Mouse (Mus musculus): ENCODE measurements at regions not wholly inside any gene's neighbourhood (a gene's known extent, or its start where the extent isn't known, plus 50 kb on each side); places are given as distances from the start of the nearest gene placed in this dataset.
"Not testable (repeated sequence)": the region's sequence is repeated elsewhere in the genome, so short reads cannot be mapped to it uniquely, and the experiment has no call there.

GRCm38 (mm10) chr13:52295847-52296246 is 235.2 kb downstream of the Diras2 start:
- Histone ChIP-seq H3K4me1 (replicated peaks; ENCODE audit: control insufficient read depth, insufficient read depth) (no peaks in the 10 kb centered on the region), H3K27ac (replicated peaks) (no peak overlapping the region), H3K36me3 (ENCODE audit: control insufficient read depth, insufficient read depth, low read length) (no peaks in the 10 kb centered on the region), H3K4me2 (replicated peaks; ENCODE audit: low read depth) (no peak overlapping the region), H3K4me3 (ENCODE audit: low read depth, low read length) (no peak overlapping the region), H3K9ac (ENCODE audit: low read length) (no peak overlapping the region), H3K27me3 (ENCODE audit: control insufficient read depth, insufficient read depth, low read length) (no peaks in the 10 kb centered on the region), H3K9me3 (ENCODE audit: control insufficient read depth, low read length) (no peaks in the 10 kb centered on the region)
- WGBS, result 93% methylated on average over 15 of the region's 15 CpGs
- TF ChIP-seq EP300 (optimal IDR thresholded peaks at IDR 0.05), result no peak
- no peak for TF ChIP-seq CTCF (IDR thresholded peaks at IDR 0.05; ENCODE audit: low read depth)
- ATAC-seq (ENCODE audit: low FRiP score, low TSS enrichment) (no peak), DNase-seq (ENCODE audit: low spot score) (no peak)

GRCm38 (mm10) chr13:52296541-52297276 is 234.4 kb downstream of the Diras2 start:
- Histone ChIP-seq H3K4me1 (replicated peaks; ENCODE audit: control insufficient read depth, insufficient read depth) (no peaks in the 10 kb centered on the region), H3K4me2 (replicated peaks; ENCODE audit: low read depth) (no peak overlapping the region), H3K27me3 (ENCODE audit: control insufficient read depth, insufficient read depth, low read length) (no peaks in the 10 kb centered on the region), H3K9ac (ENCODE audit: low read length) (no peak overlapping the region), H3K36me3 (ENCODE audit: control insufficient read depth, insufficient read depth, low read length) (no peaks in the 10 kb centered on the region), H3K27ac (replicated peaks) (no peak overlapping the region), H3K9me3 (ENCODE audit: control insufficient read depth, low read length) (no peaks in the 10 kb centered on the region), H3K4me3 (ENCODE audit: low read depth, low read length) (no peak overlapping the region)
- TF ChIP-seq CTCF (IDR thresholded peaks at IDR 0.05; ENCODE audit: low read depth) (peak; percentile 25), EP300 (optimal IDR thresholded peaks at IDR 0.05) (no peak)
- ATAC-seq (ENCODE audit: low FRiP score, low TSS enrichment), result no peak
- no peak for DNase-seq (ENCODE audit: low spot score)
- 73% methylated on average over 9 of the region's 9 CpGs for WGBS

GRCm38 (mm10) chr13:52297277-52297623 is 233.8 kb downstream of the Diras2 start:
- H3K36me3 ChIP-seq (ENCODE audit: control insufficient read depth, insufficient read depth, low read length), result no peaks in the 10 kb centered on the region
- 86% methylated on average over 7 of the region's 7 CpGs for WGBS
- DNase-seq (ENCODE audit: low spot score), result no peak
- no peak for TF ChIP-seq CTCF (IDR thresholded peaks at IDR 0.05; ENCODE audit: low read depth)
- TF ChIP-seq EP300 (optimal IDR thresholded peaks at IDR 0.05), result no peak
- no peak overlapping the region for H3K4me3 ChIP-seq (ENCODE audit: low read depth, low read length)
- no peak overlapping the region for H3K27ac ChIP-seq (replicated peaks)
- no peaks in the 10 kb centered on the region for H3K4me1 ChIP-seq (replicated peaks; ENCODE audit: control insufficient read depth, insufficient read depth)
- ATAC-seq (ENCODE audit: low FRiP score, low TSS enrichment), result no peak
- H3K27me3 ChIP-seq (ENCODE audit: control insufficient read depth, insufficient read depth, low read length), result no peaks in the 10 kb centered on the region
- no peak overlapping the region for H3K9ac ChIP-seq (ENCODE audit: low read length)
- H3K4me2 ChIP-seq (replicated peaks; ENCODE audit: low read depth), result no peak overlapping the region
- H3K9me3 ChIP-seq (ENCODE audit: control insufficient read depth, low read length), result no peaks in the 10 kb centered on the region

GRCm38 (mm10) chr13:52298362-52298761 is 232.7 kb downstream of the Diras2 start:
- Histone ChIP-seq H3K27me3 (ENCODE audit: control insufficient read depth, insufficient read depth, low read length) (no peaks in the 10 kb centered on the region), H3K9ac (ENCODE audit: low read length) (no peak overlapping the region), H3K4me1 (replicated peaks; ENCODE audit: control insufficient read depth, insufficient read depth) (no peaks in the 10 kb centered on the region), H3K36me3 (ENCODE audit: control insufficient read depth, insufficient read depth, low read length) (no peaks in the 10 kb centered on the region), H3K27ac (replicated peaks) (no peak overlapping the region), H3K9me3 (ENCODE audit: control insufficient read depth, low read length) (no peaks in the 10 kb centered on the region), H3K4me3 (ENCODE audit: low read depth, low read length) (no peak overlapping the region), H3K4me2 (replicated peaks; ENCODE audit: low read depth) (no peak overlapping the region)
- DNase-seq (ENCODE audit: low spot score), result no peak
- 57% methylated on average over 5 of the region's 5 CpGs for WGBS
- TF ChIP-seq CTCF (IDR thresholded peaks at IDR 0.05; ENCODE audit: low read depth), result no peak
- TF ChIP-seq EP300 (optimal IDR thresholded peaks at IDR 0.05), result no peak
- no peak for ATAC-seq (ENCODE audit: low FRiP score, low TSS enrichment)

- 0 out of 2 replicates have a peak, but pooled peaks have one; percentile 45 for ATAC-seq (ENCODE audit: low FRiP score, low TSS enrichment)
- not testable (repeated sequence) for H3K27ac ChIP-seq (replicated peaks); H3K4me2 ChIP-seq (replicated peaks; ENCODE audit: low read depth); H3K9ac ChIP-seq (ENCODE audit: low read length); H3K27me3 ChIP-seq (ENCODE audit: control insufficient read depth, insufficient read depth, low read length); H3K9me3 ChIP-seq (ENCODE audit: control insufficient read depth, low read length); DNase-seq (ENCODE audit: low spot score); H3K4me1 ChIP-seq (replicated peaks; ENCODE audit: control insufficient read depth, insufficient read depth); H3K4me3 ChIP-seq (ENCODE audit: low read depth, low read length); H3K36me3 ChIP-seq (ENCODE audit: control insufficient read depth, insufficient read depth, low read length)
These were observed 225.8 kb downstream of the Diras2 start for GRCm38 (mm10) chr13:52305328-52305727.

- Histone ChIP-seq H3K9me3 (ENCODE audit: control insufficient read depth, low read length) (no peaks in the 10 kb centered on the region), H3K36me3 (ENCODE audit: control insufficient read depth, insufficient read depth, low read length) (no peaks in the 10 kb centered on the region), H3K4me3 (ENCODE audit: low read depth, low read length) (no peak overlapping the region), H3K27me3 (ENCODE audit: control insufficient read depth, insufficient read depth, low read length) (no peaks in the 10 kb centered on the region), H3K27ac (replicated peaks) (no peak overlapping the region), H3K4me2 (replicated peaks; ENCODE audit: low read depth) (no peak overlapping the region), H3K4me1 (replicated peaks; ENCODE audit: control insufficient read depth, insufficient read depth) (no peaks in the 10 kb centered on the region), H3K9ac (ENCODE audit: low read length) (no peak overlapping the region)
- 46% methylated on average over 9 of the region's 9 CpGs for WGBS
- peak; percentile 54; the same call in 1 of the 2 replicates for ATAC-seq (ENCODE audit: low FRiP score, low TSS enrichment)
- no peak for TF ChIP-seq EP300 (optimal IDR thresholded peaks at IDR 0.05)
- TF ChIP-seq CTCF (IDR thresholded peaks at IDR 0.05; ENCODE audit: low read depth), result no peak
- DNase-seq (ENCODE audit: low spot score), result no peak
These were observed 224.2 kb downstream of the Diras2 start for GRCm38 (mm10) chr13:52306783-52307440.
